Mouse (Mus musculus): ENCODE measurements at regions not wholly inside any gene's neighbourhood (a gene's known extent, or its start where the extent isn't known, plus 50 kb on each side); places are given as distances from the start of the nearest gene placed in this dataset.

- no peaks in the 10 kb centered on the region for H3K27me3 ChIP-seq
- in situ Hi-C loops (cut with MboI; ENCODE audit: low pct_unique_long_range_greater_than_20kb), result no loop called here
- ChIA-PET CTCF (no interaction called here), POLR2A (no interaction called here)
- DNase-seq (ENCODE audit: low read depth, low spot score) (no peak), ATAC-seq (peak; percentile 51)
- no peak for TF ChIP-seq CTCF (IDR thresholded peaks at IDR 0.05)
Measured at GRCm38 (mm10) chr1:73344587-73344986, 328.9 kb upstream of the Tnp1 start.

- no peaks in the 10 kb centered on the region for H3K27me3 ChIP-seq
- in situ Hi-C loops (cut with MboI; ENCODE audit: low pct_unique_long_range_greater_than_20kb), result no loop called here
- DNase-seq (ENCODE audit: low read depth, low spot score) (no peak), ATAC-seq (no peak)
- ChIA-PET POLR2A (no interaction called here), CTCF (interaction anchor here (1.0 kb wide), 1 partner anchor 8 kb away, joined by 3 read pairs; no protein-coding TSS in a partner anchor)
- no peak for TF ChIP-seq CTCF (IDR thresholded peaks at IDR 0.05)
Measured at GRCm38 (mm10) chr1:73341911-73342310, 326.2 kb upstream of the Tnp1 start.

GRCm38 (mm10) chr1:73337401-73337800, 321.7 kb upstream of the Tnp1 start:
- POLR2A ChIA-PET, result no interaction called here
- in situ Hi-C loops (cut with MboI; ENCODE audit: low pct_unique_long_range_greater_than_20kb), result no loop called here
- no peaks in the 10 kb centered on the region for H3K27me3 ChIP-seq
- TF ChIP-seq CTCF (IDR thresholded peaks at IDR 0.05), result no peak
- CTCF ChIA-PET, result interaction anchor here (1.0 kb wide), 1 partner anchor 12 kb away, joined by 3 read pairs; no protein-coding TSS in a partner anchor
- ATAC-seq, result no peak
- DNase-seq (ENCODE audit: low read depth, low spot score), result no peak

- ATAC-seq (no peak), DNase-seq (ENCODE audit: low read depth, low spot score) (no peak)
- CTCF ChIA-PET, result no interaction called here
- in situ Hi-C loops (cut with MboI; ENCODE audit: low pct_unique_long_range_greater_than_20kb), result no loop called here
- no peaks in the 10 kb centered on the region for H3K27me3 ChIP-seq
- POLR2A ChIA-PET, result no interaction called here
- no peak for TF ChIP-seq CTCF (IDR thresholded peaks at IDR 0.05)
Measured at GRCm38 (mm10) chr1:73309556-73309955, 293.8 kb upstream of the Tnp1 start.

GRCm38 (mm10) chr1:73308420-73308819, 292.7 kb upstream of the Tnp1 start:
- DNase-seq (ENCODE audit: low read depth, low spot score), result no peak
- no peak for TF ChIP-seq CTCF (IDR thresholded peaks at IDR 0.05)
- H3K27me3 ChIP-seq, result no peaks in the 10 kb centered on the region
- ATAC-seq, result no peak
- in situ Hi-C loops (cut with MboI; ENCODE audit: low pct_unique_long_range_greater_than_20kb), result no loop called here
- ChIA-PET POLR2A (no interaction called here), CTCF (no interaction called here)

- no peaks in the 10 kb centered on the region for H3K27me3 ChIP-seq
- in situ Hi-C loops (cut with MboI; ENCODE audit: low pct_unique_long_range_greater_than_20kb), result no loop called here
- TF ChIP-seq CTCF (IDR thresholded peaks at IDR 0.05), result no peak
- CTCF ChIA-PET, result no interaction called here
- POLR2A ChIA-PET, result no interaction called here
- DNase-seq (ENCODE audit: low read depth, low spot score), result no peak
- no peak for ATAC-seq
Measured at GRCm38 (mm10) chr1:73307194-73307593, 291.5 kb upstream of the Tnp1 start.

- DNase-seq (ENCODE audit: low read depth, low spot score) (no peak), ATAC-seq (no peak)
- ChIA-PET CTCF (no interaction called here), POLR2A (no interaction called here)
- in situ Hi-C loops (cut with MboI; ENCODE audit: low pct_unique_long_range_greater_than_20kb), result no loop called here
- no peak for TF ChIP-seq CTCF (IDR thresholded peaks at IDR 0.05)
- H3K27me3 ChIP-seq, result no peaks in the 10 kb centered on the region
Measured at GRCm38 (mm10) chr1:73299978-73300688, 284.4 kb upstream of the Tnp1 start.

- no peak for TF ChIP-seq CTCF (IDR thresholded peaks at IDR 0.05)
- DNase-seq (ENCODE audit: low read depth, low spot score) (peak; percentile 13), ATAC-seq (no peak)
- ChIA-PET CTCF (interaction anchor here (1.4 to 1.8 kb wide), 2 partner anchors 11 to 31 kb away, joined by 3 read pairs; no protein-coding TSS in a partner anchor), POLR2A (no interaction called here)
- in situ Hi-C loops (cut with MboI; ENCODE audit: low pct_unique_long_range_greater_than_20kb), result no loop called here
- no peaks in the 10 kb centered on the region for H3K27me3 ChIP-seq
Measured at GRCm38 (mm10) chr1:73285342-73285741, 269.6 kb upstream of the Tnp1 start.

- CTCF ChIA-PET, result interaction anchor here (0.7 to 2.0 kb wide), 4 partner anchors 8 to 13 kb away, joined by 3 to 6 read pairs (median 4); no protein-coding TSS in a partner anchor
- in situ Hi-C loops (cut with MboI; ENCODE audit: low pct_unique_long_range_greater_than_20kb), result no loop called here
- POLR2A ChIA-PET, result no interaction called here
- ATAC-seq (no peak), DNase-seq (ENCODE audit: low read depth, low spot score) (no peak)
- H3K27me3 ChIP-seq, result no peaks in the 10 kb centered on the region
- peak; percentile 66 for TF ChIP-seq CTCF (IDR thresholded peaks at IDR 0.05)
Measured at GRCm38 (mm10) chr1:73274480-73274879, 258.8 kb upstream of the Tnp1 start.

- in situ Hi-C loops (cut with MboI; ENCODE audit: low pct_unique_long_range_greater_than_20kb), result no loop called here
- H3K27me3 ChIP-seq, result no peaks in the 10 kb centered on the region
- POLR2A ChIA-PET, result no interaction called here
- DNase-seq (ENCODE audit: low read depth, low spot score) (peak; percentile 12), ATAC-seq (no peak)
- CTCF ChIA-PET, result interaction anchor here (1.3 to 1.5 kb wide), 2 partner anchors 10 to 14 kb away, joined by 3 read pairs; no protein-coding TSS in a partner anchor
- no peak for TF ChIP-seq CTCF (IDR thresholded peaks at IDR 0.05)
Measured at GRCm38 (mm10) chr1:73270787-73271391, 255.2 kb upstream of the Tnp1 start.

- CTCF ChIA-PET, result no interaction called here
- DNase-seq (ENCODE audit: low read depth, low spot score), result no peak
- in situ Hi-C loops (cut with MboI; ENCODE audit: low pct_unique_long_range_greater_than_20kb), result no loop called here
- no peak for TF ChIP-seq CTCF (IDR thresholded peaks at IDR 0.05)
- no peaks in the 10 kb centered on the region for H3K27me3 ChIP-seq
- ATAC-seq, result no peak
- POLR2A ChIA-PET, result no interaction called here
Measured at GRCm38 (mm10) chr1:73269051-73269755, 253.5 kb upstream of the Tnp1 start.
